Mouse (Mus musculus): ENCODE results near the gene Sh3bgrl.
"Not testable (repeated sequence)": the region's sequence is repeated elsewhere in the genome, so short reads cannot be mapped to it uniquely, and the experiment has no call there.

The Sh3bgrl gene

DNA sequence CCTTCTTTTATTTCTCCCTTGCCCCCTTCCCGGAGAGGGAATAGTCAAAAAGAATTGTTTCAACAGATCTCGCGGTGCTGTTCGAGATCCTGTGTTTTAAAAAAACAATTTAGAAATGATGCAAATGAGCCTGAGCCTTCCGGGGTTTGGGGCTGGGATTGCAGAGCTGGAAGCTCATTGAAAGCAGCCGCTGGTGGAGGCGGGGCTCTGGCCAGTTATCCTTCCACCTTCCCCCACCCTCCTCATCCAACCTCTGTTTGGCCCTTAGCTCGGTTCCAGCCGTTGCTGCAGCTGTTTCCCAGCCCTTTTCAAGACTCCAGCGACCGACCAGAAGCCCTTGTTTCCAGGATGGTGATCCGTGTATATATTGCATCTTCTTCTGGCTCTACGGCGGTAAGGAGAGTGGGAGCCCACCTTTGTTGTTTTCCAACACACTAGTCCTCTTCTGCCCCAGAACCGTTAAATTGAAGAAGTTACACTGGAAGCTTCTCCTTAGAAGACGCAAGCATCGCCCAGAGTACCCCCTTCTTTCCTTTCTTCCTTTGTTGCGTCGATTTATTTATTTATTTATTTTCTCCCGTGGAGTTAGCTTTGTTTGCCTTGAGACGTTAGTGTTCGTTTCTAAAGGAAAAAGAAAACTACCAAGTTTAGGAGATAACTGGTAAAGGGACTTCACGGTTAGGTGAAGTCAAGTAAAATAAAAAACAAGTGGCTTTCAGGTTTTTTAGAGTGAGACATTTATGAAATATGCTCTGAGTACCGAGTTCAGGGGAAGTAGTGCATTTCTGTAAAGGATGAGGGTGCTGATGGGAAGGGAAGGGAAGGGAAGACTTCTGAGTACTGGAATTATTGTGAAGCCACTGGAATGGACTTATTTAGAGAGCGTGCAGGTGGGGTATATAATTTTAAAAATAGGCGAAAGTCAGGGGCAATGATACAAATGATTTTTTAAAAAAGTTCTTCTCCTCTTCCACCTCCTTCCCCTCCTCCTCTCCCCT lies at the start of gene Sh3bgrl:
Gene Sh3bgrl, plus strand, starts transcription at position 121 of the 998 bp plus-strand sequence.
- in situ Hi-C loops (cut with MseI, MboI), result no loop called here

DNA sequence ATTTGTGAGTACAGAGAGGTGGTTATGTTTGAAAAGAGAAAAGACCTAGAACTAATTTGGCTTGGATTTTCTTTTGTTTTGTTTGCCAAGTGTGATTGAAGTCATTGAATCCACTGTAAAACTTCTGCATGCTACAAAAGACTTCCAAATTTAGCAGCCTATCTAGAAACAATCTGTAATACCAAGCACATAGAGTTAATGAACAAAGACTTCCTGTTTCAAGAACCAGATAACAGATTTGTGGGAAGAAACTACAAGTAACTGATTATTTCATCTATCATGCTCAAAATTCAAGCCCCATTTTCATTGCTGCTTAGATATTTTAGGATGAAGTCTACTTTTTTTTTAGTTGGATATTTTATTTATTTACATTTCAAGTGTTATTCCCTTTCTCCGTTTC lies 47.4 kb upstream of the Sh3bgrl start:
- in situ Hi-C loops (cut with MseI, MboI), result no loop called here

DNA sequence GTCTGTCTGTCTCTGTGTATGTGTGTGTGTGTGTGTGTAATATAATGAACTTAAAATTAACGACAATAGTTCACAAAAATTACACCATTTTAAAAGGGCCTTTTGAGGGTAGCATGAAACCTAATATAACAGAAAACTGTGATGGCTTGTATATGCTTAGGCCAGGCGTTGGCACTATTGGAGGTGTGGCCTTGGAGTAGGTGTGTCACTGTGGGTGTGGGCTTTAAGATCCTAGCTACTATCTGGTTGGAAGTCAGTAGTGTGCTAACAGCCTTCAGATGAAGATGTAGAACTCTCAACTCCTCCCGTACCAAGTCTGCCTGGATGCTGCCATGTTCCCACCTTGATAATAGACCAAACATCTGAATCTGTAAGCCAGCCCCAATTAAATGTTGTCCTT lies 23.4 kb upstream of the Sh3bgrl start:
- in situ Hi-C loops (cut with MseI, MboI), result no loop called here

DNA sequence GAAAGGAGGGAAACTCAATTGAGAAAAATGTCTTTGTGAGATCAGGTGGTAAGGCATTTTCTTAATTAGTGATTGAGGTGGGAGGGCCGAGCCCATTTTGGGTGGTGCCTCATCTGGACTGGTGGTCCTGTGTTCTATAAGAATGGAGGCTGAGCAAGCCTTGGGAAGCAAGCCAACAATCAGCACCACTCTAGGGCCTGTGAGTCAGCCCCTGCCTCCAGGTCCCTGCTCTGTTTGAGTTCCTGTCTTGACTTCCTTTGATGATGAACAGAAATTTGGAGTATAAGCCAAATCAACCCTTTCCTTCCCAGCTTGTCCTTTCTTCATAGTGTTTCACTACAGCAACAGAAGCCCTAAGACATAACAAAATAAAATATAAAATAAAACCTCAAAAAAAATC lies 19.4 kb upstream of the Sh3bgrl start:
- in situ Hi-C loops (cut with MseI, MboI), result no loop called here

GRCm38 (mm10) chrX:109076355-109076754 lies 18.8 kb upstream of the Sh3bgrl start:
- in situ Hi-C loops (cut with MseI, MboI), result no loop called here

DNA sequence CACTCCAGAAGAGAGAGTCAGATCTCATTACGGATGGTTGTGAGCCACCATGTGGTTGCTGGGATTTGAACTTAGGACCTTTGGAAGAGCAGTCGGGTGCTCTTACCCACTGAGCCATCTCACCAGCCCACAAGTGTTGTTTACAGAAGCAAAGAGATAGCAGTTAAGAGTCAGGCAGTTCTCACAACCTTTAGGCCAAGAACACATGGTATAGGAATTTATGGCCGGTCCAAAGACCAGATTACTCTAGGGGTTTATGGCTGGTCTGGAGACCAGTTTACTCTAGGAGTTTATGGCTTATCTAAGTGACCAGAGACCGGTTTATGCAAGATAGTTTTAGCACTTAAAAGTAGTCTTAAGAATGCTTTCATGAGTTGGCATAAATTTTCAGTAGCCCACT lies 15.8 kb upstream of the Sh3bgrl start:
- in situ Hi-C loops (cut with MseI, MboI), result not testable (repeated sequence)

DNA sequence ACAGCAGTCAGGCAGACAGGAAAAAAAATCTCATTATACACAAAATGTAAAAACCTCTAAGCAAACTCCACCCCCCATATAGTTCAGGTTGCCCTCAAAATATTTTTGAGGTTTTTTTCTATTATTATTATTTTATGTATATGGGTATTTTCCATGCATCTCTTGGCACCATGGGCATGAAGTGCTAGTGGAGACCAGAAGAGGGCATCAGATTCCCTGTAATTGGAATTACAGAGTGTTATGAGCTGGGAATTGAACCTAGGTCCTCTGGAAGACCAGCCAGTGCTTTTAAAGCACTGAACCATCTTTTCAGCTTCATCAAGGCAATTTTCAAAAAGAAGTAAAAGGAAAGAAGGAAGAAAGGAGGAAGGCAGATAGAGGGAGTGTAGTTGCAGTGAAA lies 8.1 kb upstream of the Sh3bgrl start:
- in situ Hi-C loops (cut with MseI, MboI), result no loop called here

GRCm38 (mm10) chrX:109094800-109095199 lies 365 bp upstream of the Sh3bgrl start:
- in situ Hi-C loops (cut with MseI, MboI), result no loop called here

- in situ Hi-C loops (cut with MseI, MboI), result no loop called here
Observed at GRCm38 (mm10) chrX:109098511-109098910, 3.3 kb downstream of the Sh3bgrl start.

GRCm38 (mm10) chrX:109100441-109100840 lies 5.3 kb downstream of the Sh3bgrl start:
- in situ Hi-C loops (cut with MseI, MboI), result no loop called here

DNA sequence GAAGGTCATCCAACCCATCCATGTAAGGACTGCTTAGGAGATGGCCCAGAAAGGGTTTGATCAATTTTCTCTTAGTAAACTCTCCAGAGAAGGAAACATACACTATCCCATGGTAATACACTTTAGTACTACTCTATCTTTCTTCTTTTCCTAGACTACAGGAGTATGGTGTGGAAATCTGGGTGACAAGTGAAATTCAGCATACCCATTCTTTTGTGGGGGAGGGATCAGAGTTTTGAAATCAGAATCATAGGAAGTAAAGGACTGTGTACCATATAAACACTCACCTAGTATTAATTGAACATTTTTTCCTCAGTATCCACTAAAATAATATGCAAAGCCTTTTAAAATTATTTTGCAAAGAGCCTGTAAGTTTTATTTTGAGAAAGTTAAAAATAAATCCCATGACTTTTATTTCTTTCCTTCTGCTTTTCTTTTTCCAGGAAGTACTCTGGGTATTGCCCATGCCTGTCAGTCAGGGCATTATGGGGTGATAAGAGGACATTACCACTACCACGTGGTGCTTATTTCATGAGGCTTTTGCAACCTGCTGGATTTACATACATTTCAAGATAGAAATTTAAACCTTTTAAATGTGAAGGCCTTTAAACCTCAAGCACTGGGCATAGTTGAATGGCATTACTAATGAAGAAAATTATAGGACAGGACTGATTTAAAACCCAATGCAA lies 13.1 kb downstream of the Sh3bgrl start:
- in situ Hi-C loops (cut with MseI, MboI), result no loop called here

GRCm38 (mm10) chrX:109112885-109113284 lies 17.7 kb downstream of the Sh3bgrl start:
- in situ Hi-C loops (cut with MseI, MboI), result no loop called here

GRCm38 (mm10) chrX:109113401-109114280 lies 18.5 kb downstream of the Sh3bgrl start:
- in situ Hi-C loops (cut with MseI, MboI), result no loop called here

DNA sequence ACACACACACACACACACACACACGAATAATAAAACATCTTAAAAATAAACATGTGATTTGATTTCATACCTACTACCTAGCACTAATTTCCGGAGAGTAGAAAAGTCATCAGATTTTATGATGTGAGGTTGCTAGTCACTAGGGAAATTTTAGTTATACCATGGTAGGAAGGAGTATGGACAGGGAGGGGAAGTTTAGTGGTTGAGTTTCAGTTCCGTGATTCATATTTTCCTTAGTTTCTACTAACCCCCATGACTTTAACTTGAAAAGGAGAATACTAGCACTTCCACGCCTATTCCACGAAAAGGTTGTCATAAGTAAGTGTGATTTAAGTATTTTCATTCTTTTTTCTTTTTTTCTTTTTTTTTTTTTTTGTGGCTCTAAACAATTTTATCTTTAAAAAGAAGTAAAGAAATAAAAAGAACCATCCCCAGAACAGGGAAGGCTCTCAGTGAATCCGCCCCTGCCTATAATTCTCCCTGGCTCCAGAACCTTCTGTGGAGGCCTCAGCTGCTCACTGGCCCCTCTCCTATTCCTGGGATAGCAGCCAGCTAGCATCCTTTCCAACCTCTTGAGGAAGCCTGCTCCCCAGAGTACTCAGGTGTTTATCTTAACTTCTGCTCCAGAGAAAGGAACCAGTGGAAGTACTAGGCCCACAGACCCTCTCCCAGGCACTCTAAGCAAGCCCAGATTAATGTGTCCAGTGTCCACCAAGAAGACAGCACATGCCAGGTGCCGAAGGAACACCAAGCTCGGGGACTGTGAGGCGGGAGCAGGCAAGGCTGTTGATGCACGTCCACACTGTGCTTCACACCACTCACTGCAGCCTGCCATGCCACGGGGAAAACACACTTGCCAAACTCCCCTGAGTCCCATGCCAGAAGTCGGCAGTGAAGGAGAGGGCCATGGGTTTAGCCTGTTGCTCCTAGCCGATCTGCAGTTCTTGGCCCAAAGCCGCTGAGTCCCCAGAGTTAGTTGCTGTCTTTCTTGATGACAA lies 25.0 kb downstream of the Sh3bgrl start:
- in situ Hi-C loops (cut with MseI, MboI), result no loop called here

DNA sequence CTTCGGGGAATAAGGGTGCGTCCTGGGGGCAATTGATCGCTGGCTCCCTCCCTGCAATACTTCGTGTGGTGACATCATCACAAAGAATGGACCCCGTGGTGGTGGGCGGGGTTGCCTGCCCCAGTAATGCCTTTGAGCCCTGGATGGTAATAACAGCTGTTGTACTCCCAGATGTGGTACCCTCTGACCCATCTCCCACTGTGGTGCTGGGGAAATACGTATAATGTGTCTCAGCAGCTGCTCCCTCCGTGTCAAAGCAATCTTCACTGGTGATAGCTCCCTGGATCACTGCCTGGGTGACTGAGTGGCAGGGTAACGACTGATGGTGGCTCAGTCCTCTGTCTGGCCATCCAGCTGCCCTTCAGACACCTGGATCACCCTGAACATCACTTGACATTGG lies 26.0 kb downstream of the Sh3bgrl start:
- in situ Hi-C loops (cut with MseI, MboI), result no loop called here

- in situ Hi-C loops (cut with MseI, MboI), result no loop called here
Observed at GRCm38 (mm10) chrX:109122670-109123069, 27.5 kb downstream of the Sh3bgrl start.

DNA sequence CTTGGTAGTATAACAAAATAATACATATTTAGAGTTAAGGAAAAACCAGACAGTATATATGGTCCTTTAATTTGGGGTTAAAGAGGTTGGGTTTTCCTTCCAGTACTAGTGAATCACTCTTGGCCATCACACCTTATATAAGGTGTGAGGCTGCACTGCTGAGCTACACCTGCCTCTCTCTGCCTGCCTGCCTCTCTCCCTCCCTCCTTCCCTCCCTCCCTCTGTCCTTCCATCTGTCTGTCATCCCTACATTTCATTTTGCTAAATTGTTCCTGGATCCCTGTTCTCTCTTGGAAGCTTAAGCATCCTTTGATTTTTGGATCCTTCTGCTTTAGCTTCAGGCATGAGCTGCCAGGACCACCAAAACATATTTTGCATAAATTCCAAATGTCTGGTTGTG lies 28.6 kb downstream of the Sh3bgrl start:
- in situ Hi-C loops (cut with MseI, MboI), result no loop called here

- in situ Hi-C loops (cut with MseI, MboI), result no loop called here
Observed at GRCm38 (mm10) chrX:109126847-109127246, 31.7 kb downstream of the Sh3bgrl start.

DNA sequence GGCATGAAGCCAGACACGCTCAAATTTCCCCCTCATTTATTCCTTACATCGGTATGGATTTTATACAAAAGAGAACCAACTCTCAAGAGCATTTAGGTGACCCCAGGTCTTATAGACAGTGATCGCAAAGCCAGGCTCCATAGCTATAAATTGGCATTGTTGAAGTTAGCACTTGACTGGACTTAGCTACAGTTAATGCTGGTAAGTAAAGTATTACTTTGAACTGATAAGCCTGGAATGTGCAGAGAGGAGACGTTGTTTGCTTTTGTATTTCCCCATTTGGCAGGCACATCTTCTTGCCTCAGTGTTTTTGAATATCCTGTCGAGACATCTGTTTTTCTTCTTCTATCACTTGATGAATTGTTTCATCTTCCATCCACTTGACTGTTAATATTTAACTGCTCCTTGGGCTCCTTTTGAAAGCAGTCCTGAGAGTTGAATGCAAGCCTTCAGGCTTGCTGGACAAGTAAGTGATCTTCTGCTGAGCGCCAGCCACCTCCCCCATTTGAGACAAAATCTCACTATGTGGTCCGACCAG lies 32.5 kb downstream of the Sh3bgrl start:
- in situ Hi-C loops (cut with MseI, MboI), result no loop called here

GRCm38 (mm10) chrX:109130066-109130465 lies 34.9 kb downstream of the Sh3bgrl start:
- in situ Hi-C loops (cut with MseI, MboI), result no loop called here
